Mouse (Mus musculus) ES-E14 (cell line): ENCODE results near the gene Clec18a. TPM values are rescaled to one million over a fixed set of nuclear protein-coding genes. Genes with fewer than 3 reads are reported as not detected.
"Not testable (repeated sequence)": the region's sequence is repeated elsewhere in the genome, so short reads cannot be mapped to it uniquely, and the experiment has no call there.

ENCODE experiments used
- DNase-seq: peaks from one replicate; pipeline ENCODE4 v3.0.0-alpha.2; 2013; ENCODE audit warnings: low read depth, low spot score
- H3K27ac ChIP-seq: 2 replicates; pipeline ENCODE4 v1.5.1; 2012; ENCODE audit warnings: low read depth, mild to moderate bottlenecking, low read length, moderate library complexity, mixed read lengths; ENCODE audit not compliant: poor library complexity, insufficient read depth, severe bottlenecking
- H3K36me3 ChIP-seq: 2 replicates; pipeline ENCODE4 v1.6.1; 2012; ENCODE audit warnings: mild to moderate bottlenecking, low read length, moderate library complexity, mixed read lengths; ENCODE audit not compliant: control insufficient read depth, poor library complexity, insufficient read depth, severe bottlenecking
- H3K4me1 ChIP-seq, 2 experiments: fragments of 150-350 bp in 1 of 2; sonication (generic) in 1 of 2; 2 replicates each; pipeline ENCODE4 v1.6.1; 2012; ENCODE audit warnings: low read length in 2 of 2, mild to moderate bottlenecking in 1 of 2, mixed read lengths in 1 of 2; ENCODE audit not compliant: control insufficient read depth in 2 of 2, insufficient read depth in 2 of 2, poor library complexity in 1 of 2
- H3K4me3 ChIP-seq, 2 experiments: fragments of 150-350 bp in 1 of 2; sonication (generic) in 1 of 2; 2 replicates each; pipeline ENCODE4 v1.5.1; 2012; ENCODE audit warnings: low read length in 2 of 2, low read depth in 1 of 2, mild to moderate bottlenecking in 1 of 2, mixed read lengths in 1 of 2; ENCODE audit not compliant: insufficient read depth in 1 of 2, poor library complexity in 1 of 2, severe bottlenecking in 1 of 2
- H3K9ac ChIP-seq: 2 replicates; pipeline ENCODE4 v1.6.1; 2012; ENCODE audit warnings: low read depth, mild to moderate bottlenecking, low read length, mixed read lengths; ENCODE audit not compliant: poor library complexity, insufficient read depth, severe bottlenecking
- H3K9me3 ChIP-seq: fragments of 150-350 bp; sonication (generic); 2 replicates; pipeline ENCODE4 v1.6.1; 2012; ENCODE audit warnings: low read depth, mild to moderate bottlenecking, low read length; ENCODE audit not compliant: control insufficient read depth, insufficient read depth
- CHD2 ChIP-seq: IDR thresholded peaks from 2 replicates; pipeline ENCODE4 v1.6.1; 2014; ENCODE audit warnings: mild to moderate bottlenecking, low read depth, low read length, inconsistent platforms
- HCFC1 ChIP-seq: IDR thresholded peaks from 2 replicates; pipeline ENCODE4 v1.6.1; 2012; ENCODE audit warnings: low read length, inconsistent platforms, borderline replicate concordance; ENCODE audit not compliant: insufficient read depth
- MAFK ChIP-seq: IDR thresholded peaks from 2 replicates; pipeline ENCODE4 v1.6.1; 2014; ENCODE audit warnings: mild to moderate bottlenecking, low read depth, low read length, inconsistent platforms; ENCODE audit not compliant: insufficient read depth
- ZC3H11A ChIP-seq: IDR thresholded peaks from 2 replicates; pipeline ENCODE4 v1.6.1; 2012; ENCODE audit warnings: low read depth, mild to moderate bottlenecking, inconsistent platforms, low read length, borderline replicate concordance
- ZNF384 ChIP-seq: IDR thresholded peaks from 2 replicates; pipeline ENCODE4 v1.6.1; 2012; ENCODE audit warnings: low read depth, low read length, inconsistent platforms
- in situ Hi-C, 2 experiments: fragments of 600-800 bp; cut with MboI; formaldehyde crosslinking; loops; one replicate each; pipeline ENCODE4 v1.15.1; 2025; ENCODE audit warnings: low sequenced_read_pairs in 2 of 2, inconsistent platforms in 1 of 2; ENCODE audit not compliant: unreplicated experiment in 2 of 2
- total RNA-seq: library from RNA; depleted of rRNA; stranded (reverse); fragments of 300-350 nt; gene quantifications from 2 replicates; pipeline ENCODE4 v1.2.3, GENCODE M21; 2012

The Clec18a gene
- total RNA-seq, 1 experiment, result 0.22 TPM

GRCm38 (mm10) chr8:111093865-111094718, 1.9 kb upstream of the Clec18a start, which contains the start of gene Pdpr:
Gene Pdpr, plus strand, starts transcription at chr8:111094630.
- Histone ChIP-seq H3K27ac (peak within 1 kb of the TSS; percentile 71; the same call in 1 of the 2 replicates), H3K36me3 (no peaks in the 10 kb centered on the region), H3K4me3 (peak within 1 kb of the TSS; percentile 87 to 99), H3K4me1 (no peaks in the 10 kb centered on the region; a peak in 1 of 4 replicates), H3K9ac (peak within 1 kb of the TSS; percentile 84), H3K9me3 (no peaks in the 10 kb centered on the region)
- no peak for TF ChIP-seq MAFK
- no peak for TF ChIP-seq HCFC1
- no peak for TF ChIP-seq ZNF384
- no peak for TF ChIP-seq ZC3H11A
- no peak for TF ChIP-seq CHD2
- in situ Hi-C loops, result no loop called here
- peak; percentile 62 for DNase-seq

- H3K4me3 ChIP-seq, result no peak overlapping the region
- no peaks in the 10 kb centered on the region for H3K9me3 ChIP-seq
- H3K36me3 ChIP-seq, result no peaks in the 10 kb centered on the region
- H3K27ac ChIP-seq, result no peak overlapping the region
- no peaks in the 10 kb centered on the region; a peak in 1 of 4 replicates for H3K4me1 ChIP-seq
- DNase-seq, result no peak
- no peak for TF ChIP-seq MAFK
- no peak for TF ChIP-seq ZC3H11A
- TF ChIP-seq HCFC1, result no peak
- TF ChIP-seq ZNF384, result no peak
- no peak for TF ChIP-seq CHD2
- in situ Hi-C loops, result no loop called here
- H3K9ac ChIP-seq, result no peak overlapping the region
These were observed 520 bp downstream of the Clec18a start for GRCm38 (mm10) chr8:111091706-111092105.

- no peaks in the 10 kb centered on the region for H3K9me3 ChIP-seq
- peak; percentile 57 for DNase-seq
- no peaks in the 10 kb centered on the region; a peak in 1 of 4 replicates for H3K4me1 ChIP-seq
- no peak overlapping the region for H3K4me3 ChIP-seq
- H3K9ac ChIP-seq, result no peak overlapping the region
- peak; percentile 66 for TF ChIP-seq ZC3H11A
- TF ChIP-seq ZNF384, result no peak
- no peak for TF ChIP-seq HCFC1
- H3K36me3 ChIP-seq, result no peaks in the 10 kb centered on the region
- H3K27ac ChIP-seq, result no peak overlapping the region
- in situ Hi-C loops, result no loop called here
These were observed 2.1 kb downstream of the Clec18a start for GRCm38 (mm10) chr8:111090126-111090525.

GRCm38 (mm10) chr8:111083936-111084335, 8.3 kb downstream of the Clec18a start:
- in situ Hi-C loops, DNase-seq, H3K36me3 ChIP-seq, H3K27ac ChIP-seq, H3K4me1 ChIP-seq, H3K9ac ChIP-seq, H3K4me3 ChIP-seq, H3K9me3 ChIP-seq: not testable (repeated sequence)

GRCm38 (mm10) chr8:111081580-111082258, 10.5 kb downstream of the Clec18a start:
- Histone ChIP-seq H3K4me1 (peaks cover 0 to 3% of the 10 kb centered on the region in 2 experiments; a peak in 1 of 4 replicates), H3K9me3 (no peaks in the 10 kb centered on the region), H3K4me3 (no peak overlapping the region), H3K9ac (no peak overlapping the region), H3K27ac (no peak overlapping the region), H3K36me3 (no peaks in the 10 kb centered on the region)
- DNase-seq, result no peak
- TF ChIP-seq HCFC1, result no peak
- TF ChIP-seq CHD2, result no peak
- TF ChIP-seq ZNF384, result no peak
- TF ChIP-seq MAFK, result no peak
- no peak for TF ChIP-seq ZC3H11A
- in situ Hi-C loops, result no loop called here
